Mouse (Mus musculus): ENCODE data around the gene Cdc37l1. TPM values are rescaled to one million over a fixed set of nuclear protein-coding genes. Genes with fewer than 3 reads are reported as not detected.

The Cdc37l1 gene
- polyA plus RNA-seq, 1 experiment from 2014 or later, result 44.5 TPM

- Histone ChIP-seq H3K4me2 (no peak overlapping the region), H3K9ac (no peak overlapping the region), H3K9me3 (ENCODE audit: low read depth, low read length) (no peaks in the 10 kb centered on the region), H3K4me1 (ENCODE audit: insufficient read depth) (no peaks in the 10 kb centered on the region), H3K4me3 (ENCODE audit: low read depth, low read length) (no peak overlapping the region), H3K27ac (ENCODE audit: low read depth) (no peak overlapping the region), H3K36me3 (ENCODE audit: insufficient read depth) (peaks cover 79% of the 10 kb centered on the region), H3K27me3 (ENCODE audit: insufficient read depth, low read length) (no peaks in the 10 kb centered on the region)
- ATAC-seq (ENCODE audit: insufficient read depth) (no peak), DNase-seq (no peak)
- WGBS, result 83% methylated on average over 8 of the region's 8 CpGs
- no peak for TF ChIP-seq CTCF (IDR thresholded peaks at IDR 0.05; ENCODE audit: low read depth)
Measured at GRCm38 (mm10) chr19:29015410-29016203, 25.5 kb downstream of the Cdc37l1 start.

GRCm38 (mm10) chr19:29016204-29016765 lies 26.1 kb downstream of the Cdc37l1 start:
- H3K27ac ChIP-seq (ENCODE audit: low read depth), result no peak overlapping the region

GRCm38 (mm10) chr19:29016786-29017185 lies 26.6 kb downstream of the Cdc37l1 start:
- 54% methylated on average over 5 of the region's 5 CpGs for whole genome bisulfite sequencing
- DNase-seq, result no peak

More at GRCm38 (mm10) chr19:29016204-29016765, 26.1 kb downstream of the Cdc37l1 start:
- Histone ChIP-seq H3K4me1 (ENCODE audit: insufficient read depth) (no peaks in the 10 kb centered on the region), H3K36me3 (ENCODE audit: insufficient read depth) (peaks cover 82% of the 10 kb centered on the region), H3K27me3 (ENCODE audit: insufficient read depth, low read length) (no peaks in the 10 kb centered on the region), H3K9me3 (ENCODE audit: low read depth, low read length) (no peaks in the 10 kb centered on the region), H3K9ac (no peak overlapping the region), H3K4me3 (ENCODE audit: low read depth, low read length) (no peak overlapping the region), H3K4me2 (no peak overlapping the region)
- DNase-seq (no peak), ATAC-seq (ENCODE audit: insufficient read depth) (no peak)
- TF ChIP-seq CTCF (IDR thresholded peaks at IDR 0.05; ENCODE audit: low read depth), result no peak
- 78% methylated on average over 5 of the region's 5 CpGs for WGBS

GRCm38 (mm10) chr19:29019647-29020046 lies 29.5 kb downstream of the Cdc37l1 start:
- ATAC-seq (ENCODE audit: insufficient read depth) (no peak), DNase-seq (no peak)
- Histone ChIP-seq H3K4me3 (ENCODE audit: low read depth, low read length) (no peak overlapping the region), H3K4me2 (no peak overlapping the region), H3K27ac (ENCODE audit: low read depth) (no peak overlapping the region), H3K27me3 (ENCODE audit: insufficient read depth, low read length) (no peaks in the 10 kb centered on the region), H3K9me3 (ENCODE audit: low read depth, low read length) (no peaks in the 10 kb centered on the region), H3K36me3 (ENCODE audit: insufficient read depth) (peaks cover 85% of the 10 kb centered on the region), H3K9ac (no peak overlapping the region), H3K4me1 (ENCODE audit: insufficient read depth) (no peaks in the 10 kb centered on the region; the same call in 1 of the 2 replicates)
- 96% methylated on average over 3 of the region's 3 CpGs for WGBS
- peak; percentile 33; the same call in 1 of the 2 replicates for TF ChIP-seq CTCF (IDR thresholded peaks at IDR 0.05; ENCODE audit: low read depth)

More at GRCm38 (mm10) chr19:29016786-29017185, 26.6 kb downstream of the Cdc37l1 start:
- no peaks in the 10 kb centered on the region for H3K9me3 ChIP-seq (ENCODE audit: low read depth, low read length)
- ATAC-seq (ENCODE audit: insufficient read depth), result no peak
- peaks cover 82% of the 10 kb centered on the region for H3K36me3 ChIP-seq (ENCODE audit: insufficient read depth)
- no peaks in the 10 kb centered on the region for H3K4me1 ChIP-seq (ENCODE audit: insufficient read depth)
- no peak overlapping the region for H3K4me2 ChIP-seq
- no peak overlapping the region for H3K4me3 ChIP-seq (ENCODE audit: low read depth, low read length)
- no peaks in the 10 kb centered on the region for H3K27me3 ChIP-seq (ENCODE audit: insufficient read depth, low read length)
- H3K9ac ChIP-seq, result no peak overlapping the region
- no peak overlapping the region for H3K27ac ChIP-seq (ENCODE audit: low read depth)
- TF ChIP-seq CTCF (IDR thresholded peaks at IDR 0.05; ENCODE audit: low read depth), result no peak

GRCm38 (mm10) chr19:29021754-29022345 lies 31.7 kb downstream of the Cdc37l1 start:
- no peak overlapping the region for H3K27ac ChIP-seq (ENCODE audit: low read depth)
- TF ChIP-seq CTCF (IDR thresholded peaks at IDR 0.05; ENCODE audit: low read depth), result no peak
- 89% methylated on average over 7 of the region's 7 CpGs for WGBS
- H3K27me3 ChIP-seq (ENCODE audit: insufficient read depth, low read length), result no peaks in the 10 kb centered on the region
- no peaks in the 10 kb centered on the region; the same call in 1 of the 2 replicates for H3K4me1 ChIP-seq (ENCODE audit: insufficient read depth)
- H3K4me3 ChIP-seq (ENCODE audit: low read depth, low read length), result no peak overlapping the region
- ATAC-seq (ENCODE audit: insufficient read depth), result no peak
- no peak for DNase-seq
- no peak overlapping the region for H3K9ac ChIP-seq
- H3K4me2 ChIP-seq, result no peak overlapping the region
- H3K9me3 ChIP-seq (ENCODE audit: low read depth, low read length), result no peaks in the 10 kb centered on the region
- H3K36me3 ChIP-seq (ENCODE audit: insufficient read depth), result peaks cover 85% of the 10 kb centered on the region

DNA sequence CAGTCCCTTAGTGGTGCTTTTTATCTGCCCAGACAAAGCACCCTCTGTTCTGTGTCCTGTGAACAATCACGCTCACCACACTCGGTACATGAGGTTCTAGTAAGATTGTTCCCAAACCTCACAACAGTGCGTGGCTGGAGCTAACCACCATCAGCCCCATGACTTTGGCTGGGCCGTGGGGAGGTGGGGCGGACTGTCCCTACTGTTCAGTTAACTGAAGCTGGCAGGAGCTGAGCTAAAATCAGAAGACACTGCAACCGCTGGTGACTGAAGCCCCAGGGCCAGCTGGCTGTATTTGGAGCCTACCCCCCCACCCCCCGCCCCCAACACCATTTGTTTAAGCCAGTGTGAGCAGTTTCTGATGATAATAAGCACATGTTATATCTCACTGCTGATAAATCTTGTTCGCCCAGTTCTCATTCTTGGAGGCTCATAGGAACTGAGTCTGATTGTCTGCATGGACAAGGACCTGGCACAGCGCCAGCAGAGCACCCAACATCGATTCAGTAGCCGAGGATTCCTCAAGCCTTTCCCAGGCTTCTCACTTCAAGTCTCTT lies 34.3 kb downstream of the Cdc37l1 start:
- Histone ChIP-seq H3K4me3 (ENCODE audit: low read depth, low read length) (no peak overlapping the region), H3K27me3 (ENCODE audit: insufficient read depth, low read length) (no peaks in the 10 kb centered on the region), H3K27ac (ENCODE audit: low read depth) (no peak overlapping the region), H3K9me3 (ENCODE audit: low read depth, low read length) (no peaks in the 10 kb centered on the region), H3K36me3 (ENCODE audit: insufficient read depth) (peaks cover 62% of the 10 kb centered on the region), H3K4me2 (no peak overlapping the region), H3K4me1 (ENCODE audit: insufficient read depth) (no peaks in the 10 kb centered on the region; the same call in 1 of the 2 replicates), H3K9ac (no peak overlapping the region)
- WGBS, result 49% methylated on average over 11 of the region's 11 CpGs
- no peak for TF ChIP-seq CTCF (IDR thresholded peaks at IDR 0.05; ENCODE audit: low read depth)
- DNase-seq, result peak; percentile 60
- peak; percentile 79 for ATAC-seq (ENCODE audit: insufficient read depth)

DNA sequence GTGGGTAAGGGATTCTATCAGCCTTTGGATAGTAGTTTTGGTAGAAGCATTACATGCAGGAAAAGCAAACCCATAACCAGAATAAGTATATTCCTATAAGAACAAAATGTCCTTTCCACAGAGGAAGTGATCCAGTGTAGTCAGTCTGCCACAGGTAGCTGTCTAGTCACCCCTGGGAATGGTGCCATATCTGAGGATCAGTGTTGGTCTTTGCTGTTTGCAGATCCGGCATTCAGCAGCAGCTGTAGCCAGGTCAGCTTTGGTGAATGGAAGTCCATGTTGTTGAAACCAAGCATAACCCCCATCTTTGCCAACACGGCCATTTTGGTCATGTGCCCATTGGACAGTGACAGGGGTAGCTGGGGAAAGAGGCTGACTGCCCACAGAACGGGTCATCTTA lies 41.6 kb downstream of the Cdc37l1 start:
- Histone ChIP-seq H3K9ac (no peak overlapping the region), H3K9me3 (ENCODE audit: low read depth, low read length) (no peaks in the 10 kb centered on the region), H3K36me3 (ENCODE audit: insufficient read depth) (peaks cover 16% of the 10 kb centered on the region; the same call in 1 of the 2 replicates), H3K4me1 (ENCODE audit: insufficient read depth) (no peaks in the 10 kb centered on the region), H3K27ac (ENCODE audit: low read depth) (no peak overlapping the region), H3K4me2 (no peak overlapping the region), H3K4me3 (ENCODE audit: low read depth, low read length) (no peak overlapping the region), H3K27me3 (ENCODE audit: insufficient read depth, low read length) (no peaks in the 10 kb centered on the region)
- DNase-seq (no peak), ATAC-seq (ENCODE audit: insufficient read depth) (no peak)
- WGBS, result 83% methylated on average over 3 of the region's 3 CpGs
- no peak for TF ChIP-seq CTCF (IDR thresholded peaks at IDR 0.05; ENCODE audit: low read depth)
